Mouse (Mus musculus) MEL (cell line): Measurements from ENCODE around the gene Mosmo. TPM values are rescaled to one million over a fixed set of nuclear protein-coding genes. Genes with fewer than 3 reads are reported as not detected.
A peak's percentile ranks its signal among the peaks of the same experiment; 100 is the strongest.

ENCODE experiments used
- DNase-seq: peaks from one replicate; pipeline ENCODE4 v3.0.0; 2011; ENCODE audit warnings: low read depth, low spot score
- H3K27ac ChIP-seq: 2 replicates; pipeline ENCODE4 v1.5.1; 2012; ENCODE audit warnings: low read depth, mild to moderate bottlenecking, control low read depth, low read length, moderate library complexity; ENCODE audit not compliant: control insufficient read depth
- H3K27me3 ChIP-seq, 2 experiments: fragments of 150-350 bp in 1 of 2; sonication (generic) in 1 of 2; 2 replicates each; pipeline ENCODE4 v1.6.1; 2012; ENCODE audit warnings: low read length in 2 of 2, mild to moderate bottlenecking in 2 of 2, improper control_type of control experiment in 1 of 2, moderate library complexity in 1 of 2; ENCODE audit not compliant: insufficient read depth in 2 of 2, control insufficient read depth in 1 of 2
- H3K36me3 ChIP-seq, 2 experiments: 2 replicates each; pipeline ENCODE4 v1.6.1; 2012 to 2014; ENCODE audit warnings: low read length in 2 of 2, improper control_type of control experiment in 1 of 2, inconsistent platforms in 1 of 2, mild to moderate bottlenecking in 1 of 2; ENCODE audit not compliant: insufficient read depth in 2 of 2, control insufficient read depth in 1 of 2
- H3K4me1 ChIP-seq, 2 experiments: fragments of 150-350 bp in 1 of 2; sonication (generic) in 1 of 2; 2 replicates each; pipeline ENCODE4 v1.6.1; 2012; ENCODE audit warnings: low read length in 2 of 2, improper control_type of control experiment in 1 of 2, mild to moderate bottlenecking in 1 of 2; ENCODE audit not compliant: insufficient read depth in 2 of 2, control insufficient read depth in 1 of 2
- H3K4me3 ChIP-seq, 2 experiments: fragments of 150-350 bp in 1 of 2; sonication (generic) in 1 of 2; 2 replicates each; pipeline ENCODE4 v1.5.1; 2012; ENCODE audit warnings: low read depth in 2 of 2, low read length in 2 of 2, mild to moderate bottlenecking in 2 of 2, moderate library complexity in 2 of 2, control low read depth in 1 of 2, improper control_type of control experiment in 1 of 2; ENCODE audit not compliant: control insufficient read depth in 1 of 2, insufficient read depth in 1 of 2
- H3K79me2 ChIP-seq: 2 replicates; pipeline ENCODE4 v1.6.1; 2012; ENCODE audit warnings: mild to moderate bottlenecking, low read length, moderate library complexity; ENCODE audit not compliant: control insufficient read depth, poor library complexity, insufficient read depth
- H3K9ac ChIP-seq: 2 replicates; pipeline ENCODE4 v1.6.1; 2012; ENCODE audit warnings: low read depth, mild to moderate bottlenecking, control low read depth, low read length, moderate library complexity; ENCODE audit not compliant: control insufficient read depth, poor library complexity, severe bottlenecking
- H3K9me3 ChIP-seq: fragments of 150-350 bp; sonication (generic); replicated peaks from 2 replicates; pipeline ENCODE4 v1.6.1; 2012; ENCODE audit warnings: mild to moderate bottlenecking, low read length, improper control_type of control experiment, moderate library complexity; ENCODE audit not compliant: insufficient read depth
- CHD2 ChIP-seq: IDR thresholded peaks from 2 replicates; pipeline ENCODE4 v1.6.1; 2011; ENCODE audit warnings: low read length, improper control_type of control experiment
- CTCF ChIP-seq, 3 experiments: IDR thresholded peaks in 2 of 3; conservative IDR thresholded peaks in 1 of 3; 2 replicates each; pipeline ENCODE4 v1.5.1; 2011 to 2012; ENCODE audit warnings: low read length in 3 of 3, low read depth in 2 of 3, mild to moderate bottlenecking in 2 of 3, improper control_type of control experiment in 1 of 3, inconsistent platforms in 1 of 3, mixed read lengths in 1 of 3, moderate library complexity in 1 of 3; ENCODE audit not compliant: control insufficient read depth in 1 of 3, insufficient read depth in 1 of 3, poor library complexity in 1 of 3, severe bottlenecking in 1 of 3
- ELF1 ChIP-seq: IDR thresholded peaks from 2 replicates; pipeline ENCODE4 v1.6.1; 2014; ENCODE audit warnings: low read depth, mild to moderate bottlenecking, inconsistent platforms, low read length, improper control_type of control experiment, moderate library complexity
- ETS1 ChIP-seq: IDR thresholded peaks from 2 replicates; pipeline ENCODE4 v1.6.1; 2012; ENCODE audit warnings: low read depth, mild to moderate bottlenecking, inconsistent platforms, low read length, improper control_type of control experiment, moderate library complexity
- GATA1 ChIP-seq: IDR thresholded peaks from 2 replicates; pipeline ENCODE4 v1.6.1; 2011; ENCODE audit warnings: low read depth, low read length, improper control_type of control experiment
- JUND ChIP-seq: IDR thresholded peaks from 2 replicates; pipeline ENCODE4 v1.6.1; 2011; ENCODE audit warnings: low read depth, mild to moderate bottlenecking, improper control_type of control experiment, low read length
- MAFK ChIP-seq: IDR thresholded peaks from 2 replicates; pipeline ENCODE4 v1.6.1; 2011; ENCODE audit warnings: low read depth, mild to moderate bottlenecking, low read length, improper control_type of control experiment, borderline replicate concordance
- MAX ChIP-seq: IDR thresholded peaks from 2 replicates; pipeline ENCODE4 v1.6.1; 2011; ENCODE audit warnings: low read length, improper control_type of control experiment
- MAZ ChIP-seq: IDR thresholded peaks from 2 replicates; pipeline ENCODE4 v1.6.1; 2012; ENCODE audit warnings: low read depth, mild to moderate bottlenecking, inconsistent platforms, low read length, improper control_type of control experiment
- MXI1 ChIP-seq: IDR thresholded peaks from 2 replicates; pipeline ENCODE4 v1.6.1; 2011; ENCODE audit warnings: mild to moderate bottlenecking, low read depth, low read length, improper control_type of control experiment
- MYC ChIP-seq: IDR thresholded peaks from 2 replicates; pipeline ENCODE4 v1.6.1; 2011; ENCODE audit warnings: low read depth, mild to moderate bottlenecking, low read length, improper control_type of control experiment, moderate library complexity
- NELFE ChIP-seq: IDR thresholded peaks from 2 replicates; pipeline ENCODE4 v1.6.1; 2011; ENCODE audit warnings: low read depth, low read length, improper control_type of control experiment
- SIN3A ChIP-seq: IDR thresholded peaks from 2 replicates; pipeline ENCODE4 v1.6.1; 2012; ENCODE audit warnings: low read length, improper control_type of control experiment, inconsistent platforms
- SMC3 ChIP-seq: IDR thresholded peaks from 2 replicates; pipeline ENCODE4 v1.6.1; 2011; ENCODE audit warnings: low read depth, low read length, improper control_type of control experiment
- TAL1 ChIP-seq: IDR thresholded peaks from 2 replicates; pipeline ENCODE4 v1.6.1; 2012; ENCODE audit warnings: mild to moderate bottlenecking, inconsistent platforms, low read length, moderate library complexity, mixed read lengths
- TBP ChIP-seq: IDR thresholded peaks from 2 replicates; pipeline ENCODE4 v1.8.0; 2011; ENCODE audit warnings: low read depth, low read length, improper control_type of control experiment
- USF2 ChIP-seq, 2 experiments: IDR thresholded peaks; 2 replicates each; pipeline ENCODE4 v1.6.1; 2011 to 2012; ENCODE audit warnings: improper control_type of control experiment in 2 of 2, low read length in 2 of 2, borderline replicate concordance in 1 of 2, inconsistent platforms in 1 of 2, low read depth in 1 of 2, mild to moderate bottlenecking in 1 of 2; ENCODE audit not compliant: insufficient read depth in 1 of 2
- ZKSCAN1 ChIP-seq: IDR thresholded peaks from 2 replicates; pipeline ENCODE4 v1.6.1; 2012; ENCODE audit warnings: low read depth, mild to moderate bottlenecking, inconsistent platforms, low read length, improper control_type of control experiment, moderate library complexity
- polyA plus RNA-seq, 2 experiments: library from polyadenylated mRNA; stranded (reverse) in 1 of 2; unstranded in 1 of 2; fragments of >175 nt in 1 of 2; fragments of >200 nt in 1 of 2; gene quantifications; 2 replicates each; pipeline versions ENCODE4 v1.2.1 to v1.2.4; 2012; ENCODE audit warnings: low replicate concordance in 2 of 2, low read depth in 1 of 2; ENCODE audit not compliant: insufficient read length in 2 of 2, insufficient read depth in 1 of 2, missing spikeins in 1 of 2
- total RNA-seq: library from RNA; depleted of rRNA; stranded (reverse); fragments of 300-350 nt; gene quantifications from 2 replicates; pipeline ENCODE4 v1.2.3, GENCODE M21; 2012

Gene Mosmo
- total and polyA plus RNA-seq, 3 experiments: 20.0 to 30.0 (median 23.5) TPM

DNA sequence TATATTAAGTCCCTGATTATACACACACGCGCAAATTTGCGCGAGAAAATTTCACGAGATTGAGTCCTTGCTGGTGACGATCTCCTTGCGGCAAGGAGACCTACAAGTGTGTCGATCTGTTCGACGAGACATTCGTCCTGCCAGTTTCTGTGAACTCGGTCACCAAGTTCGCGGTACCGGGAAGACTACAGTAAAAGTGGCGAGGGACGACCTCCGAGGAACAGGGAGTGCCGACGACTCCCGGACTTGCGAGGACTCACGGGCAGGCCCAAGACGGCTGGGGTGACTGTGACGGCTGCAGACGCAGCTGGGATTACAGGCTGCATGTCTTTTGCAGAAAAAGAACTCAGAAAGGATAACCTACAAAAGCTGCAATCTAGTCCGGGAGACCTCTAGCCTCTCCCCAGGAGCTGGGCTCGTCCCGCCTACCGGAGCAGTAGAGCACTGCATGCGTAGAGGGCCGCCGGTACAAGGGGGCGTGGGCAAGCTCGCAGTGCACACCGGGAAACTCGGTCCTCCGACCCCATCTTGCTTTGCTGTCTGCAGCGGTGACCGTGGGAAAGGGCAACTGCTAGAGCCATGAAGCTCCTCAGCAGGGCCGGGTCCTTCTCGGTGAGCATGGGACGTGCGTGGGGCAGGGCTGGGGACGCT, 42.6 kb upstream of the Mosmo start, which contains the start of gene Uqcrc2 (continued):
- peak; percentile 31; the same call in 1 of the 2 replicates for TF ChIP-seq MYC
- no peak for TF ChIP-seq GATA1
- peak in 1 of 3 experiments; percentile 34; a peak in 2 of 6 replicates for TF ChIP-seq CTCF (IDR thresholded peaks at IDR 0.05 in 2 of 3, conservative IDR thresholded peaks at IDR 0.05 in 1 of 3; ENCODE audit: control insufficient read depth in 1 of 3, insufficient read depth in 1 of 3, low read depth in 2 of 3, low read length in 3 of 3, poor library complexity in 1 of 3, severe bottlenecking in 1 of 3)
- TF ChIP-seq SMC3: no peak
- TF ChIP-seq SIN3A: peak; percentile 88; the same call in 1 of the 2 replicates
- TF ChIP-seq ETS1: no peak
- TF ChIP-seq JUND: no peak
- no peak for TF ChIP-seq MAFK
- TF ChIP-seq USF2 (IDR thresholded peaks at IDR 0.05; ENCODE audit: borderline replicate concordance in 1 of 2, insufficient read depth in 1 of 2, low read depth in 1 of 2, low read length in 2 of 2): no peak
- peak; percentile 88 for TF ChIP-seq NELFE

DNA sequence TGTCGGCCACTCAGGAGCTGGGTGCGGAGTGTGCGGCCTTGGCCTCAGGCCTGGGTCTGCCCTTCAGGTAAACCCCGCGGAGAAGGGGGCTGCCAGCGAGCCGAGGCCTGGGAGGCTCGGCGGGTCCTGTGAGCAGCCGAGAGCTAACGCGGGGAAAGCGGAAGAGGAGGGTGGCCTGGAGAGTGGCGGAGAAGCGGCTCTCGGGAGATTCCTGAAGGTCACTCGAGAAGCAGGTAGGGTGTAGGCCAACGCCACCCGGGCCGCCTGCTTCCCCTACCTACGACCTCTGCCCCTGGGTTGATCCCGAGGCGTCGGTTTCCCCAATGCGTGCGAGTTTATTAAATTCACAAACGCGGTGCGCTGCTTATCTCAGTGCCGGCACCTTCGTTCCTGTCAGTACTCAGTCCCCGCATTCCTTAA, 42.0 kb upstream of the Mosmo start:
- peak overlapping the region; percentile 89 to 94 for H3K4me3 ChIP-seq
- peaks cover 28% of the 10 kb centered on the region for H3K79me2 ChIP-seq
- H3K36me3 ChIP-seq: peaks cover 8 to 20% of the 10 kb centered on the region in 2 experiments
- no peak for DNase-seq
- H3K9me3 ChIP-seq: no peaks in the 10 kb centered on the region
- no peaks in the 10 kb centered on the region for H3K27me3 ChIP-seq
- no peak for TF ChIP-seq MAX
- 0 out of 2 replicates have a peak, but pooled peaks have one; percentile 4 for TF ChIP-seq MYC
- peaks cover 0 to 2% of the 10 kb centered on the region in 2 experiments; a peak in 2 of 4 replicates for H3K4me1 ChIP-seq
- H3K27ac ChIP-seq: peak overlapping the region; percentile 75
- H3K9ac ChIP-seq: peak overlapping the region; percentile 91

DNA sequence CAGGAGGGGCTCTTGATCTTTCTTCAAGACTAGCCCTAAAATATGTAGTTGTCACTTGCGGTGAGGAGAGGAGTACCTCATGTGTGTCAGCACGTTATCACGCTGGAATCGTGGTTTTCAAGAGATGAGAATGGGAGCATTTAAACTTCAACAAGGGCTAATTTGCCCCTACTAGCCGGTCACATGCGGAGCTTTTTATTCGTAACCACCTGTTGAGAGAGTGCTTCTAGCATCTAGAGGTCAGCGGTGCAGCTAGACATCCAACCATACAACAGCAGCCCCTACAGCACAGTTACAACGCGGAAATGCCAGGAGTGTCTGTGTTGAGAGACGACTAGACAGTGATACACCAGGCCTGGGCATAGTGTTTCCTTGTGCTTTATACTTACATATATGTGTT, 41.6 kb upstream of the Mosmo start:
- Histone ChIP-seq H3K9me3 (no peaks in the 10 kb centered on the region), H3K4me1 (peaks cover 0 to 2% of the 10 kb centered on the region in 2 experiments; a peak in 2 of 4 replicates), H3K27me3 (no peaks in the 10 kb centered on the region), H3K79me2 (peaks cover 28% of the 10 kb centered on the region), H3K27ac (peak overlapping the region; percentile 75), H3K36me3 (peaks cover 8 to 23% of the 10 kb centered on the region in 2 experiments), H3K9ac (peak overlapping the region; percentile 91), H3K4me3 (peak overlapping the region; percentile 89 to 94)
- peak; percentile 58 for TF ChIP-seq TBP
- TF ChIP-seq TAL1: no peak
- peak; percentile 36; the same call in 1 of the 2 replicates for TF ChIP-seq ELF1
- peak; percentile 35; the same call in 1 of the 2 replicates for TF ChIP-seq MYC
- TF ChIP-seq MXI1: peak; percentile 85
- TF ChIP-seq MAZ: 0 out of 2 replicates have a peak, but pooled peaks have one; percentile 25
- TF ChIP-seq MAFK: no peak
- TF ChIP-seq ZKSCAN1: no peak
- TF ChIP-seq SIN3A: peak; percentile 29; the same call in 1 of the 2 replicates
- no peak for TF ChIP-seq CHD2
- no peak for DNase-seq
